Mouse (Mus musculus) lung, embryonic 15.5 days (tissue): ENCODE data around the gene Bicdl2. TPM values are rescaled to one million over a fixed set of nuclear protein-coding genes. Genes with fewer than 3 reads are reported as not detected.

Experiments
- ATAC-seq: fragments of 200-750 bp; cut with Nextera tagmentation; 2 replicates; pipeline ENCODE4 v1.8.0; 2017; ENCODE audit warnings: moderate number of reproducible peaks, borderline replicate concordance; ENCODE audit not compliant: low FRiP score, low TSS enrichment; ENCODE audit errors: extremely low read depth
- H3K27ac ChIP-seq: fragments of 300-500 bp; sonication (generic); 2 replicates; pipeline ENCODE4 v1.5.1; 2015; ENCODE audit warnings: moderate library complexity, mild to moderate bottlenecking, inconsistent platforms
- H3K27me3 ChIP-seq: fragments of 300-500 bp; sonication (generic); 2 replicates; pipeline ENCODE4 v1.6.1; 2015; ENCODE audit warnings: inconsistent platforms
- H3K36me3 ChIP-seq: fragments of 300-500 bp; sonication (generic); 2 replicates; pipeline ENCODE4 v1.6.1; 2015; ENCODE audit warnings: inconsistent platforms
- H3K4me1 ChIP-seq: fragments of 300-500 bp; sonication (generic); 2 replicates; pipeline ENCODE4 v1.6.1; 2015; ENCODE audit warnings: inconsistent platforms
- H3K4me2 ChIP-seq: fragments of 300-500 bp; sonication (generic); 2 replicates; pipeline ENCODE4 v1.6.1; 2015; ENCODE audit warnings: inconsistent platforms, mild to moderate bottlenecking, moderate library complexity
- H3K4me3 ChIP-seq: fragments of 300-500 bp; sonication (generic); 2 replicates; pipeline ENCODE4 v1.5.1; 2015; ENCODE audit warnings: mild to moderate bottlenecking, inconsistent platforms
- H3K9ac ChIP-seq: fragments of 300-500 bp; sonication (generic); 2 replicates; pipeline ENCODE4 v1.6.1; 2015; ENCODE audit warnings: inconsistent platforms
- H3K9me3 ChIP-seq: fragments of 300-500 bp; sonication (generic); 2 replicates; pipeline ENCODE4 v1.6.1; 2016; ENCODE audit warnings: inconsistent platforms
- WGBS: fragments of 180-500 bp; shearing (Covaris S2); methylation state at CpG from one replicate; pipeline ENCODE4 v1.1.7; 2015; 5-methylcytosine and 5-hydroxymethylcytosine counted together
- polyA plus RNA-seq: library from polyadenylated mRNA; unstranded; fragments of >200 nt; fragmentation: Nextera tagmentation; extraction: Ambion mirVana; gene quantifications from 2 replicates; pipeline ENCODE4 v1.2.1, GENCODE M21; 2015

Bicdl2 gene
- polyA plus RNA-seq, 1 experiment from 2014 or later = 4.0 TPM

GRCm38 (mm10) chr17:23654410-23654809, 5.9 kb upstream of the Bicdl2 start:
- no peak overlapping the region for H3K9ac ChIP-seq
- H3K9me3 ChIP-seq = no peaks in the 10 kb centered on the region
- H3K36me3 ChIP-seq = no peaks in the 10 kb centered on the region
- 62% methylated on average over 2 of the region's 2 CpGs for WGBS
- H3K4me1 ChIP-seq = no peaks in the 10 kb centered on the region
- no peak overlapping the region for H3K4me3 ChIP-seq
- no peak overlapping the region for H3K4me2 ChIP-seq
- ATAC-seq = no peak
- H3K27ac ChIP-seq = no peak overlapping the region
- H3K27me3 ChIP-seq = no peaks in the 10 kb centered on the region; the same call in none of the 2 replicates

GRCm38 (mm10) chr17:23658450-23658849, 1.9 kb upstream of the Bicdl2 start:
- no peak overlapping the region for H3K4me3 ChIP-seq
- no peaks in the 10 kb centered on the region for H3K36me3 ChIP-seq
- no peak overlapping the region for H3K9ac ChIP-seq
- no peak overlapping the region for H3K4me2 ChIP-seq
- no peaks in the 10 kb centered on the region for H3K4me1 ChIP-seq
- H3K9me3 ChIP-seq = no peaks in the 10 kb centered on the region
- no peak for ATAC-seq
- no peak overlapping the region for H3K27ac ChIP-seq
- peaks cover 34% of the 10 kb centered on the region for H3K27me3 ChIP-seq
- 75% methylated on average over 3 of the region's 3 CpGs for WGBS

- Histone ChIP-seq H3K27me3 (peaks cover 34% of the 10 kb centered on the region), H3K4me1 (0 out of 2 replicates have a peak, but pooled peaks cover 4% of the 10 kb centered on the region), H3K4me2 (peak overlapping the region; percentile 58), H3K27ac (no peak overlapping the region), H3K9ac (peak overlapping the region; percentile 19; the same call in 1 of the 2 replicates), H3K36me3 (no peaks in the 10 kb centered on the region), H3K9me3 (no peaks in the 10 kb centered on the region), H3K4me3 (peak overlapping the region; percentile 40)
- ATAC-seq = no peak
- WGBS = 3% methylated on average over 14 of the region's 14 CpGs
Observed at GRCm38 (mm10) chr17:23660876-23661200, 532 bp downstream of the Bicdl2 start.

- no peak for ATAC-seq
- H3K4me3 ChIP-seq = no peak overlapping the region
- WGBS = 3% methylated on average over 9 of the region's 9 CpGs
- no peak overlapping the region for H3K9ac ChIP-seq
- H3K27me3 ChIP-seq = peaks cover 34% of the 10 kb centered on the region
- 0 out of 2 replicates have a peak, but pooled peaks cover 4% of the 10 kb centered on the region for H3K4me1 ChIP-seq
- H3K4me2 ChIP-seq = peak overlapping the region; percentile 58; the same call in 1 of the 2 replicates
- no peaks in the 10 kb centered on the region for H3K9me3 ChIP-seq
- no peaks in the 10 kb centered on the region for H3K36me3 ChIP-seq
- no peak overlapping the region for H3K27ac ChIP-seq
Observed at GRCm38 (mm10) chr17:23661526-23661925, 1.2 kb downstream of the Bicdl2 start.

GRCm38 (mm10) chr17:23664556-23665021, 4.3 kb downstream of the Bicdl2 start:
- 14% methylated on average over 5 of the region's 5 CpGs for WGBS
- ATAC-seq = no peak
- peaks cover 14% of the 10 kb centered on the region for H3K36me3 ChIP-seq

GRCm38 (mm10) chr17:23665511-23665910, 5.2 kb downstream of the Bicdl2 start:
- Histone ChIP-seq H3K4me3 (no peak overlapping the region), H3K9ac (no peak overlapping the region)

More at GRCm38 (mm10) chr17:23664556-23665021, 4.3 kb downstream of the Bicdl2 start:
- Histone ChIP-seq H3K9ac (no peak overlapping the region), H3K4me3 (no peak overlapping the region), H3K27me3 (peaks cover 34% of the 10 kb centered on the region), H3K4me2 (no peak overlapping the region), H3K27ac (no peak overlapping the region), H3K9me3 (no peaks in the 10 kb centered on the region), H3K4me1 (0 out of 2 replicates have a peak, but pooled peaks cover 4% of the 10 kb centered on the region)

GRCm38 (mm10) chr17:23670516-23671074, 10.3 kb downstream of the Bicdl2 start:
- Histone ChIP-seq H3K27me3 (no peaks in the 10 kb centered on the region), H3K4me2 (no peak overlapping the region), H3K4me1 (peaks cover 23% of the 10 kb centered on the region), H3K27ac (no peak overlapping the region), H3K9me3 (no peaks in the 10 kb centered on the region), H3K36me3 (peaks cover 14% of the 10 kb centered on the region), H3K4me3 (no peak overlapping the region), H3K9ac (no peak overlapping the region)
- ATAC-seq = no peak
- 90% methylated on average over 7 of the region's 7 CpGs for whole genome bisulfite sequencing

More at GRCm38 (mm10) chr17:23665511-23665910, 5.2 kb downstream of the Bicdl2 start:
- H3K27me3 ChIP-seq = peaks cover 26% of the 10 kb centered on the region
- whole genome bisulfite sequencing = 74% methylated on average over 14 of the region's 14 CpGs
- 0 out of 2 replicates have a peak, but pooled peaks cover 4% of the 10 kb centered on the region for H3K4me1 ChIP-seq
- no peak overlapping the region for H3K27ac ChIP-seq
- peaks cover 14% of the 10 kb centered on the region for H3K36me3 ChIP-seq
- no peak overlapping the region for H3K4me2 ChIP-seq
- ATAC-seq = no peak
- H3K9me3 ChIP-seq = no peaks in the 10 kb centered on the region

GRCm38 (mm10) chr17:23671519-23671918, 11.2 kb downstream of the Bicdl2 start:
- Histone ChIP-seq H3K4me2 (no peak overlapping the region), H3K9me3 (no peaks in the 10 kb centered on the region), H3K4me1 (peaks cover 33% of the 10 kb centered on the region), H3K27ac (no peak overlapping the region), H3K27me3 (no peaks in the 10 kb centered on the region), H3K36me3 (peaks cover 14% of the 10 kb centered on the region), H3K9ac (no peak overlapping the region), H3K4me3 (no peak overlapping the region)
- no peak for ATAC-seq
- WGBS = 88% methylated on average over 3 of the region's 3 CpGs

- 58% methylated on average over 3 of the region's 3 CpGs for WGBS
- H3K9ac ChIP-seq = peak overlapping the region; percentile 64; the same call in 1 of the 2 replicates
- peak overlapping the region; percentile 96 for H3K4me2 ChIP-seq
- no peaks in the 10 kb centered on the region for H3K27me3 ChIP-seq
- H3K4me3 ChIP-seq = peak overlapping the region; percentile 73
- H3K27ac ChIP-seq = no peak overlapping the region
- H3K4me1 ChIP-seq = peaks cover 41% of the 10 kb centered on the region
- H3K9me3 ChIP-seq = no peaks in the 10 kb centered on the region
- ATAC-seq = no peak
- peaks cover 9% of the 10 kb centered on the region for H3K36me3 ChIP-seq
Observed at GRCm38 (mm10) chr17:23672761-23673160, 12.5 kb downstream of the Bicdl2 start.

- peak within 1 kb of the TSS; percentile 96 for H3K4me2 ChIP-seq
- ATAC-seq = peak; percentile 91
- peak within 1 kb of the TSS; percentile 64 for H3K9ac ChIP-seq
- H3K27ac ChIP-seq = peak within 1 kb of the TSS; percentile 89
- H3K9me3 ChIP-seq = no peaks in the 10 kb centered on the region
- peaks cover 3% of the 10 kb centered on the region for H3K27me3 ChIP-seq
- peak within 1 kb of the TSS; percentile 73 for H3K4me3 ChIP-seq
- WGBS = under 1% methylated on average over 45 of the region's 45 CpGs
- H3K4me1 ChIP-seq = peaks cover 44% of the 10 kb centered on the region
- peaks cover 8% of the 10 kb centered on the region for H3K36me3 ChIP-seq
Observed at GRCm38 (mm10) chr17:23673424-23674073, 13.2 kb downstream of the Bicdl2 start, which contains the start of the genes Hcfc1r1 and Thoc6. Hcfc1r1 (plus strand) TSS chr17:23673596. Thoc6 (minus strand) TSS chr17:23673882.

GRCm38 (mm10) chr17:23674271-23674952, 14.1 kb downstream of the Bicdl2 start:
- Histone ChIP-seq H3K27ac (peak overlapping the region; percentile 89), H3K36me3 (no peaks in the 10 kb centered on the region; the same call in 1 of the 2 replicates), H3K4me3 (peak overlapping the region; percentile 73), H3K9ac (peak overlapping the region; percentile 64), H3K27me3 (peaks cover 12% of the 10 kb centered on the region), H3K4me2 (peak overlapping the region; percentile 96), H3K9me3 (no peaks in the 10 kb centered on the region), H3K4me1 (peaks cover 44% of the 10 kb centered on the region)
- no peak for ATAC-seq
- WGBS = 28% methylated on average over 9 of the region's 9 CpGs
